Mouse (Mus musculus): ENCODE results near the gene Slc40a1. TPM values are rescaled to one million over a fixed set of nuclear protein-coding genes. Genes with fewer than 3 reads are reported as not detected.

The Slc40a1 gene
- polyA plus RNA-seq, 1 experiment from 2014 or later = 6.6 TPM

DNA sequence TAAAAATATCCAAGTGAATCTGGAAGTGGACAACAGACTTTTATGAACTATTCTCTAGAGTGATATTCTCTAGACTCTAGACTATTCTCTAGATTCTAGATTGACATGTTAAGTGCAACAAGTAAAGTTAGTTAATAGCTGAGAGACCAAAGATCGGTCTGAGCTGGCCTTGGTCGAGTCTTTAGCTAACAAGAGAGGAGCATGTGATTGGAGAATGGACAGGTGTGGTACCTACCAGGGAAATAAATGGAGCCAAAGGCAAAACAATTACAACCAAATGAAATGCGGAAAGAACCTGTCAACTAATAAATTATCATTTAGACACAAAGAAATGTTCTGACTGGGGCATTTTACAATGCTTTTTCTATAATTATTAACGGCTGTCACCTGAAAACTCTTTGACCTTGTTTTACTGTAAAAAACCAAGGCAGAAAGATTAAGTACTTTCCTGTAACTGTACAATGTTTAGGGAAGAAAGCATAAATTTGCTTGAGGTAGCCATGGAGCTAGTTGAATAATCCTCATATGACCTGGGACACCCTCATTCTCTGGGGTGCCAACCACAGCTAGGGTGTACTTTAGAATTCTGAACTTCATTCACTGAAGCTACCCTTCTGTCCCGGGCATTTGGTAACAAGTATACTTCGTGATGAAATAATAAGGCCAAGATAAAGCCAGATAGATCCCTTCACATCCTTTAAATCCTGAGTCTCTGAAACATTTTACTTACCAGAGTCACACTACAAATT is 49.7 kb downstream of the Slc40a1 start:
- H3K9me3 ChIP-seq (replicated peaks) = no peaks in the 10 kb centered on the region
- H3K27me3 ChIP-seq (ENCODE audit: low read depth, poor library complexity, severe bottlenecking) = no peaks in the 10 kb centered on the region
- no peak overlapping the region for H3K4me3 ChIP-seq
- no peaks in the 10 kb centered on the region for H3K4me1 ChIP-seq
- DNase-seq (ENCODE audit: low spot score) = no peak
- WGBS = 92% methylated on average over 6 of the region's 6 CpGs
- H3K27ac ChIP-seq = no peak overlapping the region
- H3K36me3 ChIP-seq = no peaks in the 10 kb centered on the region

- Histone ChIP-seq H3K36me3 (no peaks in the 10 kb centered on the region), H3K27me3 (ENCODE audit: low read depth, poor library complexity, severe bottlenecking) (no peaks in the 10 kb centered on the region), H3K4me3 (no peak overlapping the region), H3K4me1 (no peaks in the 10 kb centered on the region), H3K27ac (no peak overlapping the region), H3K9me3 (replicated peaks) (no peaks in the 10 kb centered on the region)
- no peak for DNase-seq (ENCODE audit: low spot score)
- 68% methylated on average over 2 of the region's 2 CpGs for WGBS
Measured at GRCm38 (mm10) chr1:45875640-45876039, 50.7 kb downstream of the Slc40a1 start.

DNA sequence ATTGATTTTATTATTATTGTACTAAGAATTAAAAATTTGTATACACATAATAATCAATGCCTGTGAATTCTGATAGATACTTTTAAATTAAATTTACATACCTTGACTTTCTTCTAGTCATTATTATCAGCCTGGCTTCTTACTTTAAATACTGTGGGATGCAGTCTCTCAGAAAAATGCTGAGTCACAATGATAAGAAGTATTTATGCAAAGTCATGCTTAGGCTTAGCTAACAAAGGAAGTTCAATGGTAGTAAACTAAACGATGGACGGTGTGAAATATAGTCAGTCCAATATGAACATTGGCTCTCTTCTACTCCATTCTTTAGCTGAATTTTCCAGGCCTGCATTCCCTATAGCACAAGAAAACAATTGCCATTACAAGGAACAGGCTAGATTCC is 53.1 kb downstream of the Slc40a1 start:
- no peak overlapping the region for H3K27ac ChIP-seq
- no peaks in the 10 kb centered on the region for H3K36me3 ChIP-seq
- H3K27me3 ChIP-seq (ENCODE audit: low read depth, poor library complexity, severe bottlenecking) = no peaks in the 10 kb centered on the region
- H3K4me3 ChIP-seq = no peak overlapping the region
- H3K9me3 ChIP-seq (replicated peaks) = no peaks in the 10 kb centered on the region
- WGBS = 91% methylated on average over 2 of the region's 2 CpGs
- no peak for DNase-seq (ENCODE audit: low spot score)
- H3K4me1 ChIP-seq = peaks cover 4% of the 10 kb centered on the region; the same call in 1 of the 2 replicates

GRCm38 (mm10) chr1:45868479-45869137 is 57.7 kb downstream of the Slc40a1 start:
- WGBS = 82% methylated on average over 3 of the region's 3 CpGs
- no peak for DNase-seq (ENCODE audit: low spot score)
- H3K9me3 ChIP-seq (replicated peaks) = no peaks in the 10 kb centered on the region
- H3K36me3 ChIP-seq = no peaks in the 10 kb centered on the region
- peaks cover 33% of the 10 kb centered on the region for H3K4me1 ChIP-seq
- H3K4me3 ChIP-seq = no peak overlapping the region
- H3K27me3 ChIP-seq (ENCODE audit: low read depth, poor library complexity, severe bottlenecking) = no peaks in the 10 kb centered on the region
- no peak overlapping the region for H3K27ac ChIP-seq

DNA sequence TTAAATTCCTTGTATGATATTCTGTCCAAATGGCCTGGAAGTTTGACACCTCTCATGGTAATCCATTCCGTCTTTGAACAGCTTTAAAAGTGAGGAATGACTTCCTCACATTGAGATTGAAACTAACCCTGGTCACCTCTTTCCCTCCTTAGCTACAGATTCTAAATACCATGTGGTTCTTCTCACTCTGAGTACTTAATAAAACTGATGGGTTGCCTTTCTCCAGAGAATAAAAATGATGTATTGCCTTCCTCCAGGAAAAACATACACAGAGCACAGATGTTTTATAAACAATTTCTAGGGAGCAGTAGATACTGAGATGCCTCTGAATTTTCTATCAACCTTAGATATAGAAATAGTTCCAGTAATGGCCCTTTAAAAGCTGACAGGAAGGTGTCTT is 58.3 kb downstream of the Slc40a1 start:
- 49% methylated on average over 1 of the region's 1 CpGs for WGBS
- H3K27ac ChIP-seq = no peak overlapping the region
- no peaks in the 10 kb centered on the region for H3K36me3 ChIP-seq
- H3K4me1 ChIP-seq = peaks cover 33% of the 10 kb centered on the region
- no peak overlapping the region for H3K4me3 ChIP-seq
- no peak for DNase-seq (ENCODE audit: low spot score)
- H3K9me3 ChIP-seq (replicated peaks) = no peaks in the 10 kb centered on the region
- no peaks in the 10 kb centered on the region for H3K27me3 ChIP-seq (ENCODE audit: low read depth, poor library complexity, severe bottlenecking)

GRCm38 (mm10) chr1:45866288-45867018 is 59.9 kb downstream of the Slc40a1 start:
- WGBS = 20% methylated on average over 3 of the region's 3 CpGs
- Histone ChIP-seq H3K27me3 (ENCODE audit: low read depth, poor library complexity, severe bottlenecking) (no peaks in the 10 kb centered on the region), H3K4me3 (no peak overlapping the region), H3K36me3 (no peaks in the 10 kb centered on the region), H3K4me1 (peaks cover 33% of the 10 kb centered on the region), H3K9me3 (replicated peaks) (no peaks in the 10 kb centered on the region), H3K27ac (peak overlapping the region; percentile 71)
- DNase-seq (ENCODE audit: low spot score) = no peak

DNA sequence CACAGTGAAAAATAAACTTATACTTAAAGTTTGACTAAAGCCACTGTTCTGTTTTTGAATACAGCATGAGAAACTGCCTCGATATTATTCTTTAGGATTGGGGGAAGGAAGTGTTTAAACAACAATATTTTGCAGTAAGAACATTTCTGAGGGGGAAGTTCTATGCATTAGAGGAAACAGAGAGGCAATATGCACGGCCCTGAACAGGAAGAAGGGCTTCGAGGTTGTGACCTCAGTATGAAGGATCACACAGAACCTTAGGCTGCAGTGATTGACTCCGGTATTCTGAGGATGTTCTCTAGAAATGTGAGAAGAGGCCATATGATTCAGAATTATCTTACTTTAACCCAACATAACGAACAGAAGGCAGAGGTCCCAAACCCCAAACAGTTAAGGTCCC is 60.6 kb downstream of the Slc40a1 start:
- WGBS = 47% methylated on average over 5 of the region's 5 CpGs
- H3K27ac ChIP-seq = peak overlapping the region; percentile 71

DNA sequence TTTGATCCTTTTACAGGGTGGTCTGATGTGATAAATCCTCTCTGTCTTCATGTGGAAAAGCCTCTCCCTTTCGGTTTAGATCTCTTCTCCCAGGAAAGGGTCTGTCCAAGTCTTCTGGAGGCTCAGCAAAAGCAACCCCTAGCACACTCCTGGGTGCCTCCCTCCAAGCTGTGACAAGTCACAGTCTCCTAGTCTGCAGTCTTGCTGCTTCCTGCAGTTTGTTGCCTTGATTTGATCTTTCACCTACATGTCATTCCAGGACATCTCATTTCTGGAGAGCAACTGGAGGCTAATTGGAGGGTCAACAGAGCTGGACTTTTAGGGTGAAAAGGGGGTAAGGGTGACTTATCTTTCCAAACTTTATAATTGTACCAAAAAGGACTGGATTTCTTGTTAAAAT is 61.0 kb downstream of the Slc40a1 start:
- H3K36me3 ChIP-seq = no peaks in the 10 kb centered on the region
- no peaks in the 10 kb centered on the region for H3K27me3 ChIP-seq (ENCODE audit: low read depth, poor library complexity, severe bottlenecking)
- 27% methylated on average over 1 of the region's 1 CpGs for WGBS
- H3K9me3 ChIP-seq (replicated peaks) = no peaks in the 10 kb centered on the region
- no peak for DNase-seq (ENCODE audit: low spot score)
- H3K4me1 ChIP-seq = peaks cover 33% of the 10 kb centered on the region
- H3K27ac ChIP-seq = peak overlapping the region; percentile 71
- no peak overlapping the region for H3K4me3 ChIP-seq

More for the DNA sequence above, 60.6 kb downstream of the Slc40a1 start:
- Histone ChIP-seq H3K27me3 (ENCODE audit: low read depth, poor library complexity, severe bottlenecking) (no peaks in the 10 kb centered on the region), H3K4me1 (peaks cover 33% of the 10 kb centered on the region), H3K9me3 (replicated peaks) (no peaks in the 10 kb centered on the region), H3K4me3 (no peak overlapping the region), H3K36me3 (no peaks in the 10 kb centered on the region)
- no peak for DNase-seq (ENCODE audit: low spot score)

- no peaks in the 10 kb centered on the region for H3K27me3 ChIP-seq (ENCODE audit: low read depth, poor library complexity, severe bottlenecking)
- peaks cover 33% of the 10 kb centered on the region for H3K4me1 ChIP-seq
- peak overlapping the region; percentile 27; the same call in 1 of the 2 replicates for H3K27ac ChIP-seq
- no peaks in the 10 kb centered on the region for H3K9me3 ChIP-seq (replicated peaks)
- no peak for DNase-seq (ENCODE audit: low spot score)
- H3K36me3 ChIP-seq = no peaks in the 10 kb centered on the region
- no peak overlapping the region for H3K4me3 ChIP-seq
- 69% methylated on average over 4 of the region's 4 CpGs for WGBS
Measured at GRCm38 (mm10) chr1:45864564-45865014, 61.7 kb downstream of the Slc40a1 start.

DNA sequence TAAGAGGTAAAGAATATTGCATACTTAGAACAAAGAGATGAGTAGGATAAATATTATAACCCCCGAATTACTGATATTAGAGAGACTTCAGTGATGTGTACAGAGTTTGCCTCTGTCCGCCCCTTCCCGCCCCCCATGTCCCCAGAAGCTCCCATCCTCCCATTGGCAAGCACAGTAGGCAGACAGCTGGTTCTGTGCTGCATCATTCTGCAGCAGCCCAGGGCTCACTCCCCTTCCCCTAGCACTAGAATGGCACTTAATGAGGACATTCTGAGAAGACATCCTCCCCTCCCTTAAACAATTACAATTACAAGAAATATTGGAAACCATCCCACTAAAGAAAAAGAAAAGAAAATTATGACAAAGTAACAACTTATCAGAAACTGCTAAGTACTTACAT is 62.7 kb downstream of the Slc40a1 start:
- Histone ChIP-seq H3K4me3 (no peak overlapping the region), H3K27ac (no peak overlapping the region), H3K27me3 (ENCODE audit: low read depth, poor library complexity, severe bottlenecking) (no peaks in the 10 kb centered on the region), H3K36me3 (no peaks in the 10 kb centered on the region), H3K4me1 (peaks cover 33% of the 10 kb centered on the region), H3K9me3 (replicated peaks) (no peaks in the 10 kb centered on the region)
- 93% methylated on average over 3 of the region's 3 CpGs for WGBS
- no peak for DNase-seq (ENCODE audit: low spot score)

DNA sequence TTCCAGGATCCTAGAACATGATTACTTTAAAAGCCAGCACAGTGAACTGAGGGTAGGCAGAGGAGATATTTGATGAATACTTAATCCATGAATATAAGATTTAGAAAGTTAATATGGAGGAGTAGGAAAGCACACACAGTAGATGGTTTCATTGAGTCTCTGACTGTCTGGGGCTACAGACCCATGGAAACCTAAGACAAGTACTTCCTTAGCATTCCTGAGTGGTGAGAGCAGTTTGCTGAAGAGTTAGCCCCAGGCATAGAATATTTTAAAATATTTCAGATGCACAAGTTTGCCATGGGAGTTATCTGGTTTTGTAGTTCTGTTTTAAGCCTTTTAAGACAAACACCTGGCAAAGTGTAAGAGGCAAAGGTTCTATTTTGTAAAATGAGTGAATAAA is 65.2 kb downstream of the Slc40a1 start:
- Histone ChIP-seq H3K9me3 (replicated peaks) (no peaks in the 10 kb centered on the region), H3K4me3 (no peak overlapping the region), H3K4me1 (peaks cover 18% of the 10 kb centered on the region), H3K36me3 (no peaks in the 10 kb centered on the region), H3K27ac (no peak overlapping the region), H3K27me3 (ENCODE audit: low read depth, poor library complexity, severe bottlenecking) (no peaks in the 10 kb centered on the region)
- DNase-seq (ENCODE audit: low spot score) = no peak

GRCm38 (mm10) chr1:45860349-45860748 is 66.0 kb downstream of the Slc40a1 start:
- DNase-seq (ENCODE audit: low spot score) = no peak
- H3K27me3 ChIP-seq (ENCODE audit: low read depth, poor library complexity, severe bottlenecking) = no peaks in the 10 kb centered on the region
- H3K4me1 ChIP-seq = peaks cover 10% of the 10 kb centered on the region
- 77% methylated on average over 5 of the region's 5 CpGs for WGBS
- no peak overlapping the region for H3K27ac ChIP-seq
- H3K4me3 ChIP-seq = no peak overlapping the region
- no peaks in the 10 kb centered on the region for H3K9me3 ChIP-seq (replicated peaks)
- H3K36me3 ChIP-seq = no peaks in the 10 kb centered on the region

Data from limb, embryonic 10.5 days (tissue).